Mouse (Mus musculus): ENCODE measurements around the gene Rab3a.

The Rab3a gene

DNA sequence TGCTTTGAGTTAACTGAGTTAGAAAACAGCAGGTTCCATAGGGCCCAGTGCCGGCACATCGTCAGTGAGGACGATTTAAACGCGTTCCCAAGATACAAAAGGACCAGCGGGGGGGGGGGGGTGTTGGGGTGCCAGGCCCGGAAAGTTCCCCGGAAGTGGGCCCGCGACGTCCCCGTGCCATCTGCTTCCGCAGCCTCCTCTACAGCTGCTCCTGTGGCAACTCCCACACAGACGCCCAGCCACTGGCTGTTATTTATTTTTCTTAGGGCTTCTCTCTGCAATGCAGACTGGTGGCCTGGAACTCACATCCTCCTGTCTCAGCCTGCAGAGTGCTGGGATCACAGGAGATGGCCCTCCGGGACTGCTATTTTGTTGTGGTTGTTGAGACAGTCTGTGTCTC is 46.7 kb downstream of the Rab3a start:
- no peak for DNase-seq (ENCODE audit: low spot score in 2 of 2)

DNA sequence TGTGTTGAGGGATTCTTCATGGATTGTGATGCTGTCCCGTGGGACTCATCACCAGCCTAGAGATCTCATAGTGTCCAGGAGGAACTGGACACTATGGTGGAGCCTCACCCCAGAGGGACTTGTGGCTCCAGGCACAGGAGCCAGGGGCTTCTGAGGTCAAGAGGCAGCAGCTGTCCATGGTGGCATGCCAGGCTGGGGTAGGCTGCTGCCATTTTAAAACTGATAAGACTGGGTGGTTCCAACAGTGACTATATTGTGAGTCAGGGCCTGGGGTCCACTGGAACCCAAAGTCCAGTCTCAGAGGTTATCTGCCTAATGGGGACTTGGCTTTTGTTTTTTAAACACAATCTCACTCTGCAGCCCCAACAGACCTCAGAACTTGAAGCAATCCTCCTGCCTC is 47.4 kb downstream of the Rab3a start:
- no peak for DNase-seq (ENCODE audit: low spot score in 2 of 2)

GRCm38 (mm10) chr8:70802786-70803510 is 48.5 kb downstream of the Rab3a start:
- no peak for DNase-seq (ENCODE audit: low spot score in 2 of 2)

- DNase-seq (ENCODE audit: low spot score in 2 of 2), result peak in 1 of 2 experiments; percentile 69
Measured at GRCm38 (mm10) chr8:70803761-70804480, 49.4 kb downstream of the Rab3a start.

DNA sequence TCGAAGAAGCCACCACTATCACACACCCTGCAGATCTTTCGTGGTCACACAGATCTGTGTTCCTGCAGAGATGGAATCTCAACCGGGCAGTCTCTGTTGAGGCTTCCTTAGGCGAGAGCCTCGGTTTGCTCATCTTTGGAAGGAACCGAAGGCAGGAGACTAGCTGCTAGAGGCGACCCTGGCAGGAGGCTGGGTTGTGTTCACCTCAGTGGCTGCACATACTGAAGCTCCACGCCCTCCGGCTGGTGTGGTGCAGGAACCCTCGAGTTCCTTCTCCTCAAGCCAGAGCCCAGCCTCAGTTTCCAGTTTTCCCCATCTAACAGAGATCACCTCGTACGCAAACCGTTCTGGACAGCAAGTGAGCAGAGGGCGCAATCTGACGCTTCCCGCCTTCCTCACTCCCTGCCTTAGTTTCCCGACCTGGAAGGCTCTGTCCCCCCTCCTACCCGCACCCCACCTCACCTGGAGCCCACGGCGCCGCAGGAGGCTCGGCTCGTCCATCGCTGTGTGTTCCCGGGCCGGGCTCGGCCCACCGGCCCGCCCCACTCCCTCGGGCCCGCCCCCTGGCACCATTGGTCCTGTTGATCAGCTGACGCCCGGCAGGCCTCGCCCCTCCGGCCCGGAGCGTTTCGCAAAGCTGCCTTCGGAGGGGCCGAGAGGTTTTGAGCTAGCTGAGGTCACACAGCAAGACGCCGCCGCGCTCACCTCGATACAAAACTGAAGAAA is 50.2 kb downstream of the Rab3a start, which contains the start of gene Mast3:
Gene Mast3 (minus strand): TSS at position 574 of the 726 bp plus-strand sequence.
- peak; percentile 77 to 82 for DNase-seq (ENCODE audit: low spot score in 2 of 2)

- DNase-seq (ENCODE audit: low spot score in 2 of 2), result peak; percentile 73 to 74
Measured at GRCm38 (mm10) chr8:70806541-70806940, 52.1 kb downstream of the Rab3a start.

- DNase-seq (ENCODE audit: low spot score in 2 of 2), result no peak
Measured at GRCm38 (mm10) chr8:70807304-70807703, 52.8 kb downstream of the Rab3a start.

- DNase-seq (ENCODE audit: low spot score in 2 of 2), result peak; percentile 44 to 50
Measured at GRCm38 (mm10) chr8:70808239-70808638, 53.8 kb downstream of the Rab3a start, which contains the start of gene Il12rb1. TSS of gene Il12rb1 (plus strand) at chr8:70808449.

Measured in natural killer cell, adult 2 months (primary cell).